Mouse (Mus musculus) kidney, adult 2 months (tissue): ENCODE measurements at regions not wholly inside any gene's neighbourhood (a gene's known extent, or its start where the extent isn't known, plus 50 kb on each side); places are given as distances from the start of the nearest gene placed in this dataset.

ENCODE experiments used
- DNase-seq: peaks from one replicate; pipeline ENCODE4 v3.0.0; 2021
- H3K27ac ChIP-seq: fragments of 200-500 bp; 2 replicates; pipeline ENCODE4 v1.5.1; 2012; ENCODE audit warnings: low read depth, low read length, control low read depth, inconsistent platforms; ENCODE audit not compliant: insufficient read depth
- H3K27me3 ChIP-seq: fragments of 200-500 bp; replicated peaks from 2 replicates; pipeline ENCODE4 v1.6.1; 2012; ENCODE audit warnings: mild to moderate bottlenecking, moderate library complexity, low read length, inconsistent platforms; ENCODE audit not compliant: control insufficient read depth, insufficient read depth
- H3K36me3 ChIP-seq: fragments of 200-500 bp; 2 replicates; pipeline ENCODE4 v1.6.1; 2012; ENCODE audit warnings: mild to moderate bottlenecking, moderate library complexity, low read length, inconsistent platforms; ENCODE audit not compliant: control insufficient read depth, insufficient read depth
- H3K4me1 ChIP-seq: fragments of 200-500 bp; 2 replicates; pipeline ENCODE4 v1.6.1; 2011; ENCODE audit warnings: low read length; ENCODE audit not compliant: control insufficient read depth, insufficient read depth
- H3K4me3 ChIP-seq: fragments of 200-500 bp; 2 replicates; pipeline ENCODE4 v1.5.1; 2011; ENCODE audit warnings: mild to moderate bottlenecking, low read depth, low read length, control low read depth; ENCODE audit not compliant: insufficient read depth
- CTCF ChIP-seq: fragments of 200-500 bp; conservative IDR thresholded peaks from 2 replicates; pipeline ENCODE4 v1.5.1; 2011; ENCODE audit warnings: low read depth, mild to moderate bottlenecking, control low read depth, low read length, moderate library complexity, mixed read lengths; ENCODE audit not compliant: insufficient read depth, insufficient read length
- POLR2A ChIP-seq: fragments of 200-500 bp; IDR thresholded peaks from one replicate; pipeline ENCODE4 v1.6.1; 2011; ENCODE audit warnings: low read depth, low read length, control low read depth
- WGBS: fragments of 180-500 bp; shearing (Covaris S2); methylation state at CpG from one replicate; pipeline ENCODE4 v1.1.7; 2018; 5-methylcytosine and 5-hydroxymethylcytosine counted together

- no peak overlapping the region for H3K27ac ChIP-seq
- 73% methylated on average over 4 of the region's 4 CpGs for WGBS
- H3K27me3 ChIP-seq: no peaks in the 10 kb centered on the region; the same call in 1 of the 2 replicates
- TF ChIP-seq POLR2A (no peak), CTCF (no peak)
- H3K36me3 ChIP-seq: no peaks in the 10 kb centered on the region
- H3K4me1 ChIP-seq: no peaks in the 10 kb centered on the region
- DNase-seq: no peak
- H3K4me3 ChIP-seq: no peak overlapping the region
These were observed 715.7 kb upstream of the Tmem132c start for GRCm38 (mm10) chr5:126525863-126526262.

- Histone ChIP-seq H3K27ac (no peak overlapping the region), H3K27me3 (no peaks in the 10 kb centered on the region), H3K36me3 (no peaks in the 10 kb centered on the region), H3K4me1 (no peaks in the 10 kb centered on the region), H3K4me3 (no peak overlapping the region)
- 59% methylated on average over 5 of the region's 5 CpGs for WGBS
- no peak for TF ChIP-seq POLR2A
- no peak; the same call in 1 of the 2 replicates for TF ChIP-seq CTCF
- no peak for DNase-seq
These were observed 710.6 kb upstream of the Tmem132c start for GRCm38 (mm10) chr5:126530806-126531527.

GRCm38 (mm10) chr5:126531528-126531894 is 710.1 kb upstream of the Tmem132c start:
- 81% methylated on average over 5 of the region's 5 CpGs for WGBS
- DNase-seq: no peak
- no peaks in the 10 kb centered on the region for H3K4me1 ChIP-seq
- no peak overlapping the region for H3K4me3 ChIP-seq
- H3K27ac ChIP-seq: no peak overlapping the region
- H3K27me3 ChIP-seq: no peaks in the 10 kb centered on the region
- no peaks in the 10 kb centered on the region for H3K36me3 ChIP-seq
- TF ChIP-seq CTCF (no peak), POLR2A (no peak)

- Histone ChIP-seq H3K36me3 (no peaks in the 10 kb centered on the region), H3K4me1 (no peaks in the 10 kb centered on the region), H3K27ac (no peak overlapping the region), H3K4me3 (no peak overlapping the region), H3K27me3 (no peaks in the 10 kb centered on the region)
- 67% methylated on average over 1 of the region's 1 CpGs for WGBS
- DNase-seq: no peak
- no peak for TF ChIP-seq CTCF
- no peak for TF ChIP-seq POLR2A
These were observed 709.6 kb upstream of the Tmem132c start for GRCm38 (mm10) chr5:126531975-126532374.

DNA sequence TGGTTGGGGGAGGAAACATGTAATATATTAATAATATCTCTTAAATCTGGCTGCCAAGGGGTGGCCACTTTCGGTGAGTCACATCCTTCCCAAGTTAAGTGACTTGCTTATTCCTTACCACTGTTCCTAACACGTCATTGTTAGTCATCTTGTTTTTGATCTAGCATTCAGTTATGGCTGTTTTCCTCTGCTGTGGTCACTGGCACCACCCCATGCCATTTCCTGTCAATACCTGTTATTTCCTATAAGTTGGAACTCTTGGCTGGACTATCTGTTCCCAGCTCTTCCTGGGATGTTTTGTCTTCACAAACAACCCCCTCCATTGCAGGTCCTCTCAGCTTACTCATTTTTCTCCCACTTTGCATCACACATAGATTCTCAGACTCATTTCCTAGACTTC is 703.5 kb upstream of the Tmem132c start:
- no peak overlapping the region for H3K4me3 ChIP-seq
- 56% methylated on average over 2 of the region's 2 CpGs for WGBS
- TF ChIP-seq CTCF (no peak), POLR2A (no peak)
- no peak for DNase-seq
- no peaks in the 10 kb centered on the region for H3K4me1 ChIP-seq
- H3K27ac ChIP-seq: no peak overlapping the region
- no peaks in the 10 kb centered on the region for H3K36me3 ChIP-seq
- H3K27me3 ChIP-seq: no peaks in the 10 kb centered on the region

DNA sequence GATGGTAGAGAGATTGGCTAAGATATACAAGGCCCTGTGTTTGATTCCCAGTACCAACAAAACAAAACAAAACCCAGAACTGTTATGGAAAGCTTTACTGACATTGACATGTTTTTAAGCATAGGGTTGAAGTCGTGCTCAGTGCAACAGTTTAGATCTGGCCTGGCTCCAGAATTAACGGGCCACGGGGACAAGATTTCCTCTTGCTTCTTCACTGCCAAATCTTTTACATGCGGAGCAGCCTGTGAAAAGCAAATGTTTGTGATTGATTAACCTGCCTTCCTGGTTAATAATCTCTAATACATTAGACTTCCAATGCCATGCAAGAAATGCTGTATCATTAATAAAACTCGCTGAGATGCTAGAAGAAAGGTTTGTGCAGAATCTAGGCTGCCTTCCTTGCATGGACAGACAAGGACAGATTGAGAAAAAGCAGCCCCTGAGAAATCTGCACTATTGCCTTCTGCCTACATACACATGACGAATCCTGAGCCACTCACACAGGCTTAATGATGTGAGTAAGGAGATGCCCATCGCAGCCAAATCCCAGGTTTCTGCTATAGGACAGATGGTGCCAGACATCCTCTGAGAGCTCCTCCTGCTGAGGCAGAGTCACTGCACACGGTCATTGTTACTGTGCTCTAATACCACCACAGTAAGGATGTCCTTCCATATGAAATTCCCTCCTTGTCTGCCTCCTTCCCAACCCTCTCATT is 697.2 kb upstream of the Tmem132c start:
- Histone ChIP-seq H3K4me3 (no peak overlapping the region), H3K27ac (no peak overlapping the region), H3K36me3 (no peaks in the 10 kb centered on the region), H3K4me1 (no peaks in the 10 kb centered on the region), H3K27me3 (no peaks in the 10 kb centered on the region)
- TF ChIP-seq CTCF (no peak), POLR2A (no peak)
- peak; percentile 25 for DNase-seq
- WGBS: 33% methylated on average over 8 of the region's 8 CpGs

DNA sequence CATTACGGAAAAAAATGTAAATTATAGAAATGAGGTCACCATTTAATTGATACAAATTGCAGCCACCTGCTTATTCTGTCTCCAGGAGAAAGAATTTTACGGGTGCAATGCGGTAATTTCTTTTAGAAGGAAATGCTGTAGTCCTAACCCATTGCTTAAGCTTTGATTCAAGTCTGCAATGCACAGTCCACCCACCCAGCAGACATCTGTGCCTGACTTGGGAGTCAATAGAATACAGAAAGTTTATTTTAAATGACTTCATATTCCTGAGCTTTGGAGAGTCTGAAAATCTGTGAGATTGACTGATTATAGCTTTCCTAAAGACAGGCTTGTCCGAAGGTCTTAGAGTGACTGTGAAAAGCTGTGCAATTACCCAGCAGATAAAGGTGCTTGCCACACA is 693.8 kb upstream of the Tmem132c start:
- Histone ChIP-seq H3K4me3 (no peak overlapping the region), H3K27ac (no peak overlapping the region), H3K4me1 (no peaks in the 10 kb centered on the region), H3K27me3 (no peaks in the 10 kb centered on the region), H3K36me3 (no peaks in the 10 kb centered on the region)
- WGBS: 81% methylated on average over 4 of the region's 4 CpGs
- no peak for DNase-seq
- TF ChIP-seq POLR2A: no peak
- TF ChIP-seq CTCF: no peak
